Mouse (Mus musculus) kidney, embryonic 16.5 days (tissue): ENCODE measurements at regions not wholly inside any gene's neighbourhood (a gene's known extent, or its start where the extent isn't known, plus 50 kb on each side); places are given as distances from the start of the nearest gene placed in this dataset.

Source experiments
- ATAC-seq: fragments of 200-750 bp; cut with Nextera tagmentation; 2 replicates; pipeline ENCODE4 v1.8.0; 2017; ENCODE audit warnings: moderate TSS enrichment; ENCODE audit not compliant: low FRiP score, low TSS enrichment
- H3K27ac ChIP-seq: fragments of 300-500 bp; sonication (generic); 2 replicates; pipeline ENCODE4 v1.5.1; 2014; ENCODE audit warnings: low read length
- H3K27me3 ChIP-seq: fragments of 300-500 bp; sonication (generic); 2 replicates; pipeline ENCODE4 v1.6.1; 2014; ENCODE audit warnings: low read length, control low read depth, mixed read lengths; ENCODE audit not compliant: insufficient read depth
- H3K36me3 ChIP-seq: fragments of 300-500 bp; sonication (generic); 2 replicates; pipeline ENCODE4 v1.6.1; 2014; ENCODE audit warnings: low read length, control low read depth, mixed read lengths; ENCODE audit not compliant: insufficient read depth
- H3K4me1 ChIP-seq: fragments of 300-500 bp; sonication (generic); 2 replicates; pipeline ENCODE4 v1.6.1; 2014; ENCODE audit warnings: low read length, control low read depth, mixed read lengths; ENCODE audit not compliant: insufficient read depth
- H3K4me2 ChIP-seq: fragments of 300-500 bp; sonication (generic); replicated peaks from 2 replicates; pipeline ENCODE4 v1.6.1; 2014; ENCODE audit warnings: low read depth, low read length
- H3K4me3 ChIP-seq: fragments of 300-500 bp; sonication (generic); 2 replicates; pipeline ENCODE4 v1.5.1; 2014; ENCODE audit warnings: mild to moderate bottlenecking, low read length
- H3K9ac ChIP-seq: fragments of 300-500 bp; sonication (generic); replicated peaks from 2 replicates; pipeline ENCODE4 v1.6.1; 2014; ENCODE audit warnings: low read length
- H3K9me3 ChIP-seq: fragments of 300-500 bp; sonication (generic); 2 replicates; pipeline ENCODE4 v1.6.1; 2016; ENCODE audit warnings: low read length, control low read depth
- WGBS: fragments of 180-500 bp; shearing (Covaris S2); extraction: QIAGEN DNeasy Blood & Tissue Kit; methylation state at CpG from one replicate; pipeline ENCODE4 v1.1.7; 2014; 5-methylcytosine and 5-hydroxymethylcytosine counted together

DNA sequence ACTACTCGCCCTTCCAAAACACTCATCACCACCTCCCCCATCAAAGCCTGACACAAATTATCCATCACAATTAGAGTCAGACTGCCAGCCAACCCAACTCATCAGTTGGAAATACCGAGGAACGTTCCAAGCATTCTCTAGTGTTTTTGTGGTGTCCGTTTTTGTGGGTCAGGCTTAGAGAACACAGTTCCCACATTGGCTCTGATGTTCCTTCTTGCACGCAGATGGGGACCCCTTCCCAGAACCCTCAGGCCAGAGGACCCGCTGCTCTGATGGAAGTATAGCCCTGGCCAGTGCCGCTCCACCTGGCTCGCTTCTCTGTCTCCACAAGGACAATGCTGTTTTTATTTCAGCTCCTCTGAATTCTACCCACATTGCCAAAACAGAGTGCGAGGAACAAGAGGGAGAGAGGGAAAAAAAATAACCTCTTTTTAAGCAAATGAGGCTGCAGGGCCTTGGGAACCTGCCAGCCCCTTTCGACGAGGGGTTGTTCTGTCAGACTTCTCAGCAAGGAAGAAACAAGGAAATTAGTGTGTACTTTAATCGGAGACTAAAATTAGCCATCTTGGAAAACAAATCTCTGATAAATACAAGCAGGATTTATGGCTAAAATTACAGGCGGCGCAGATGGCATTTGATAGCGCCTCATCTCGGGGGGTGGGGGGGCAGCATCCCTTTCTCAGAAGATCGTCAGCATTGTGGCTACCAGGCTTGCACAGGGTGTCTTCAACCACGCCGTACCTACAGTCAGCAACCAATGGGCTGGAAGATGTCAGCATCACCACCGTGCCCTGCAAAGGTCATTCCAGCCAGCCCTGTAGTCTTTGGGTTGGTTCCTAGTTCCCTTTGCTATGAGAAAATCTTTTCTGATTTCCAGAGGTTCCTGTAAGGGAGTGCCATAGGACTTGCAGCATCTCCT, 191.4 kb upstream of the Zdhhc25 start:
- Histone ChIP-seq H3K9me3 (peaks cover 12% of the 10 kb centered on the region), H3K9ac (no peak overlapping the region), H3K4me1 (no peaks in the 10 kb centered on the region), H3K27me3 (no peaks in the 10 kb centered on the region), H3K36me3 (no peaks in the 10 kb centered on the region), H3K27ac (no peak overlapping the region), H3K4me3 (no peak overlapping the region), H3K4me2 (no peak overlapping the region)
- ATAC-seq: no peak
- 78% methylated on average over 20 of the region's 20 CpGs for WGBS

DNA sequence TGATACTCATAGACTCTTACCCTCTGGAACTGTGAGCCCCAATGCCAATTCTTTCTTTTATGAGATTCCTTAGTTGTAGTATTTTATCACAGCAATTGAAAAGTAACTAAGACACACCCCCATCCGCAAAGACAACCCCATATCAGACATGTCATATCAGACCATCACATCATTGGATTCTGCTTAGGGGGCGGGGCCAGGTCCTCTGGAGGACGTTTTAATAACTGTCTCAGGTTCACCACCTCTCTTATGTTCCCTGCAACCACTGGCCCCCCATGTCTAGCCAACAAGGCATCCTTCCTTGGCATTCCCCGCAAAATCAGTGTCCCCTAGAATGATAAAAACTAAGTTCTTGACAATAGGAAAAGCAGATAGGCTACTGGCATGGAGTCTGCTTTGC, 185.9 kb upstream of the Zdhhc25 start:
- H3K27me3 ChIP-seq: no peaks in the 10 kb centered on the region
- no peak for ATAC-seq
- H3K4me3 ChIP-seq: no peak overlapping the region
- WGBS: 62% methylated on average over 4 of the region's 4 CpGs
- no peak overlapping the region for H3K27ac ChIP-seq
- H3K4me1 ChIP-seq: no peaks in the 10 kb centered on the region
- no peak overlapping the region for H3K4me2 ChIP-seq
- peaks cover 12% of the 10 kb centered on the region for H3K9me3 ChIP-seq
- H3K9ac ChIP-seq: no peak overlapping the region
- H3K36me3 ChIP-seq: no peaks in the 10 kb centered on the region

DNA sequence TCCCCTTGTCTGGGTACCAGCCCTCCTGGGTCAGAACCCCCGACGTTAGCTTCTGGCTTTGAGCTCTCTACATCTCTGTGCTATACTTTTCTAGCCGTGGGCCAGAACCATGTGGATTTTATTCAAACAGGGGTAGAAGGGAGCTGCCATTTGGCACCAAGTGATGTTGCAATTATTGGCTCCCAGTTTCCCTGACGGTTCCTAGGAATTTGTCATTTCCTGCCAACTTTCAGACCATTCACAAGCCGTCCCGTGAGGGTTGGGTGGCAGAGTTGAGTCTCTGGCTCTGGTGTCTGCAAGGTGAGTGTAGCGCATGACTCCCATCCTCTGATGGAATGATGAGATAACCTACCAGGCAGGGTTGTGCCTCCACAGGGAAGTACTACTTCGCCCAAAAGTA, 181.2 kb upstream of the Zdhhc25 start:
- no peak overlapping the region for H3K4me2 ChIP-seq
- no peak for ATAC-seq
- H3K27ac ChIP-seq: no peak overlapping the region
- H3K4me3 ChIP-seq: no peak overlapping the region
- H3K4me1 ChIP-seq: no peaks in the 10 kb centered on the region
- H3K36me3 ChIP-seq: no peaks in the 10 kb centered on the region
- H3K9ac ChIP-seq: no peak overlapping the region
- WGBS: 71% methylated on average over 8 of the region's 8 CpGs
- peaks cover 2% of the 10 kb centered on the region; the same call in 1 of the 2 replicates for H3K9me3 ChIP-seq
- no peaks in the 10 kb centered on the region for H3K27me3 ChIP-seq

DNA sequence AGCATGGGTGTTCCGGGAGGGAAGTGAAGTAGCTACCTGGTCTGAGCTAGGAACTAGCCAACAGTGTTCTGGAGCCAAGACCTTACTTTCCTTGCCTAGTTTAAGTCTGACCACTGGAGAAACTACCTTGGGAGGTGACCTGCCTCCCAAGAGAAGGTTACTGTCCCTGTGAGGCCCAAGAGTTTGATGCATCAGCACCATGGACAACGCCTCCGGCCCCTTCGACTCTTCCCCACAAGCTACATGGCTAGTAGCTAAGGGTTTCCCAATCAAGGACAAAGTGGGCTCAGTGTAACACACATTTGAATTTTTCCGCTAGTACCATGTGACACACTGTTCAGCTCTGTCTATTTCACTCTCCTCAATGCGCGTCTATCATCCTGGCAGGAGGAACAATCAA, 171.7 kb upstream of the Zdhhc25 start:
- Histone ChIP-seq H3K27me3 (no peaks in the 10 kb centered on the region), H3K4me3 (no peak overlapping the region), H3K36me3 (no peaks in the 10 kb centered on the region), H3K27ac (no peak overlapping the region), H3K9ac (no peak overlapping the region), H3K4me1 (no peaks in the 10 kb centered on the region), H3K9me3 (peaks cover 2% of the 10 kb centered on the region; the same call in 1 of the 2 replicates), H3K4me2 (no peak overlapping the region)
- WGBS: 76% methylated on average over 7 of the region's 7 CpGs
- ATAC-seq: no peak

DNA sequence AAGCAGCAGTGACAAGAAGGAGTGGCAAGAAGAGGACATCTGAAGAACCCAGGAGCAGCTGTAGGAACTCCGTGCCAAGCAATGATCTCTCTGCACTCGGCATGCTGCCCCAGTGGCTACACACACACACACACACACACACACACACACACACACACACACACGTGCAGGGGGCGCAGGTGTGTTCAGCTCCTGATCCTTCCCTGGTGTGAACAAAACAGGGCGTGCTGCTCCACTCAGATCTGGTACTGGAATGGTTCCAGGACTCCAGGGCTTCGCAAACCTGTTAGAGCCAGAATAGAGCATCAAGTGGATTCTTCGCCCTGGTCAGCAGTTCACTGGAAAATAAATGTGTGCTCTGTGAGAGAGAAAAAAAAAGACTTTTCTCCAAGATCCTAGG, 169.2 kb upstream of the Zdhhc25 start:
- no peaks in the 10 kb centered on the region for H3K9me3 ChIP-seq
- H3K9ac ChIP-seq: no peak overlapping the region
- no peaks in the 10 kb centered on the region for H3K4me1 ChIP-seq
- H3K4me2 ChIP-seq: no peak overlapping the region
- 86% methylated on average over 7 of the region's 7 CpGs for whole genome bisulfite sequencing
- ATAC-seq: no peak
- no peak overlapping the region for H3K27ac ChIP-seq
- no peaks in the 10 kb centered on the region for H3K27me3 ChIP-seq
- H3K36me3 ChIP-seq: no peaks in the 10 kb centered on the region
- H3K4me3 ChIP-seq: no peak overlapping the region

DNA sequence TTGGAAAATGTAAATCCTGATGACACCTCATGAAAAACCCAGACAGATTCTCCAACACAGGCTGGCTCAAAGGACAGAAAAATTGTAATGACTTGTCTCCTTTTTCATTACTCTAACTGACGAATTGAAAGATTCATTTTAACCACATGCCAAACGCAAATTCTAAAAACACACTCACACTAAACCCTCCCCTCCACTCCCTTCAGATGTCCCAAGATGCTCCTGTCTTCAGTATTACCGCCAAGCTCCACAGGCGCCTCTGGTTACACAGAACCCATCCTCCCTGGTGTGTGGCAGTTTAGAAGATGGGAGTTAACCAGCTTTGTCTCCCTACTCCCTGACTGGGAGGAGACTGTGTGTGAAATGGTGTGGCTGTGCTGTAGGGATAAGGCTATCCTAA, 151.8 kb upstream of the Zdhhc25 start:
- no peak overlapping the region for H3K4me2 ChIP-seq
- 76% methylated on average over 4 of the region's 4 CpGs for WGBS
- no peak overlapping the region for H3K4me3 ChIP-seq
- no peaks in the 10 kb centered on the region for H3K9me3 ChIP-seq
- H3K27me3 ChIP-seq: no peaks in the 10 kb centered on the region
- no peak overlapping the region for H3K27ac ChIP-seq
- H3K4me1 ChIP-seq: no peaks in the 10 kb centered on the region
- H3K9ac ChIP-seq: no peak overlapping the region
- no peak for ATAC-seq
- H3K36me3 ChIP-seq: no peaks in the 10 kb centered on the region

- Histone ChIP-seq H3K27ac (no peak overlapping the region), H3K4me2 (no peak overlapping the region), H3K36me3 (no peaks in the 10 kb centered on the region), H3K4me1 (no peaks in the 10 kb centered on the region), H3K4me3 (no peak overlapping the region), H3K27me3 (no peaks in the 10 kb centered on the region), H3K9me3 (no peaks in the 10 kb centered on the region), H3K9ac (no peak overlapping the region)
- 93% methylated on average over 6 of the region's 6 CpGs for WGBS
- no peak for ATAC-seq
These were observed 148.9 kb upstream of the Zdhhc25 start for GRCm38 (mm10) chr15:88451241-88451640.

DNA sequence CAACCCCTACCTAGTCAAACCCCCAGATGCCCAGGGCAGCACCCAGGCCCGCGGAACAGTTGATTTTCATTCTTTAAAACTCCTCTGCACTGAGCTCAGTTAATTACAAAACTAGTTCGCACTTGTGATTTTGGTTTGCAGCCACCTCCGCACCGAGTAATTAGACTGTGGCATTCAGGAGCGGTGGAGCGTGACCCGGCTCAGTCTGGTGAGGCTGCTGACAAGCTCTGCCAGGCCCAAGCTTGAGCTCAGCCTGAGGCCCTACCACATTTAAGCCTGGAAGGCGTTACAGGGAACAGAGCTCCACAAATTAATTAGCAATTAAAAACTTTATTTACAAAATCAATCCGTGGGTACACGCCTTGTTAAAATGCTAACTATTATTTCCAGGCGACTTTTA, 132.0 kb upstream of the Zdhhc25 start:
- Histone ChIP-seq H3K4me1 (no peaks in the 10 kb centered on the region), H3K9ac (no peak overlapping the region), H3K9me3 (no peaks in the 10 kb centered on the region), H3K27ac (no peak overlapping the region), H3K36me3 (no peaks in the 10 kb centered on the region), H3K4me3 (no peak overlapping the region), H3K27me3 (no peaks in the 10 kb centered on the region), H3K4me2 (no peak overlapping the region)
- peak; percentile 82 for ATAC-seq
- WGBS: 34% methylated on average over 12 of the region's 12 CpGs

DNA sequence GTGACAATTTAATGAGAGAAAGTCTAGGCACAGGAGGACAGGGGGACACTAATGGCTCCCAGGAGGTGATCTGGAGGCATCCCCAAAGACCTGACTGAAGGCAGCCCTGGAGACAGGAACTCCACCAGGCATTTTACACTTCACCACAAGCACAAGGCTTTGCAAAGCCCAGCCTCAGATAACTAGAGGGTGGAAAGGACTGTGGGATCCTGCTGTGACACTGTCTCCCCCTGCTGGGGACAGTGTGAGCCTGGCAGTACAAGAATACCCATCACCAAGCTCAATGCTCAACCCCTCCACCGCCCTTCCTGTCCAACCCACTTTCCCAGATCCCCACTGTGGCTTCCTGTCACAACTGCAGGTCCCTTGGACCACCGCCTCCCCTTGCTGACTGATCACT, 131.3 kb upstream of the Zdhhc25 start:
- Histone ChIP-seq H3K4me2 (no peak overlapping the region), H3K4me1 (no peaks in the 10 kb centered on the region), H3K27me3 (no peaks in the 10 kb centered on the region), H3K27ac (no peak overlapping the region), H3K9ac (no peak overlapping the region), H3K36me3 (no peaks in the 10 kb centered on the region), H3K4me3 (no peak overlapping the region), H3K9me3 (no peaks in the 10 kb centered on the region)
- ATAC-seq: 0 out of 2 replicates have a peak, but pooled peaks have one; percentile 33
- 38% methylated on average over 2 of the region's 2 CpGs for WGBS
